Mouse (Mus musculus): Measurements from ENCODE around the gene Zfp784. TPM values are rescaled to one million over a fixed set of nuclear protein-coding genes. Genes with fewer than 3 reads are reported as not detected.

Gene Zfp784
- polyA plus RNA-seq, 1 experiment = 6.8 TPM

- peak; percentile 36 for DNase-seq
- TF ChIP-seq POLR2A (IDR thresholded peaks at IDR 0.05; ENCODE audit: low read depth, low read length) (no peak), CTCF (conservative IDR thresholded peaks at IDR 0.05; ENCODE audit: insufficient read depth, insufficient read length, low read depth, low read length) (peak; percentile 52)
- Histone ChIP-seq H3K36me3 (ENCODE audit: control insufficient read depth, insufficient read depth, low read length) (no peaks in the 10 kb centered on the region), H3K4me1 (ENCODE audit: control insufficient read depth, insufficient read depth, low read length) (0 out of 2 replicates have a peak, but pooled peaks cover 4% of the 10 kb centered on the region), H3K4me3 (ENCODE audit: insufficient read depth, low read depth, low read length) (no peak overlapping the region), H3K27ac (ENCODE audit: insufficient read depth, low read depth, low read length) (no peak overlapping the region), H3K27me3 (replicated peaks; ENCODE audit: control insufficient read depth, insufficient read depth, low read length) (no peaks in the 10 kb centered on the region)
- 68% methylated on average over 2 of the region's 2 CpGs for WGBS
These were observed 38.4 kb downstream of the Zfp784 start for GRCm38 (mm10) chr7:4999876-5000275.

GRCm38 (mm10) chr7:4996934-4997333, 41.3 kb downstream of the Zfp784 start:
- WGBS = 49% methylated on average over 8 of the region's 8 CpGs
- H3K4me3 ChIP-seq (ENCODE audit: insufficient read depth, low read depth, low read length) = no peak overlapping the region
- no peak for TF ChIP-seq POLR2A (IDR thresholded peaks at IDR 0.05; ENCODE audit: low read depth, low read length)
- no peak for TF ChIP-seq CTCF (conservative IDR thresholded peaks at IDR 0.05; ENCODE audit: insufficient read depth, insufficient read length, low read depth, low read length)
- H3K4me1 ChIP-seq (ENCODE audit: control insufficient read depth, insufficient read depth, low read length) = 0 out of 2 replicates have a peak, but pooled peaks cover 4% of the 10 kb centered on the region
- H3K36me3 ChIP-seq (ENCODE audit: control insufficient read depth, insufficient read depth, low read length) = no peaks in the 10 kb centered on the region
- no peak for DNase-seq
- peak overlapping the region; percentile 4; the same call in 1 of the 2 replicates for H3K27ac ChIP-seq (ENCODE audit: insufficient read depth, low read depth, low read length)
- no peaks in the 10 kb centered on the region for H3K27me3 ChIP-seq (replicated peaks; ENCODE audit: control insufficient read depth, insufficient read depth, low read length)

GRCm38 (mm10) chr7:4996003-4996895, 42.0 kb downstream of the Zfp784 start, which contains the start of gene Zfp579:
Gene Zfp579, minus strand, starts transcription at chr7:4996158.
- TF ChIP-seq CTCF (conservative IDR thresholded peaks at IDR 0.05; ENCODE audit: insufficient read depth, insufficient read length, low read depth, low read length) (no peak), POLR2A (IDR thresholded peaks at IDR 0.05; ENCODE audit: low read depth, low read length) (no peak)
- H3K27ac ChIP-seq (ENCODE audit: insufficient read depth, low read depth, low read length) = peak within 1 kb of the TSS; percentile 7; the same call in 1 of the 2 replicates

GRCm38 (mm10) chr7:4995268-4996002, 42.8 kb downstream of the Zfp784 start:
- TF ChIP-seq POLR2A (IDR thresholded peaks at IDR 0.05; ENCODE audit: low read depth, low read length) (no peak), CTCF (conservative IDR thresholded peaks at IDR 0.05; ENCODE audit: insufficient read depth, insufficient read length, low read depth, low read length) (no peak)
- H3K36me3 ChIP-seq (ENCODE audit: control insufficient read depth, insufficient read depth, low read length) = no peaks in the 10 kb centered on the region
- 0 out of 2 replicates have a peak, but pooled peaks cover 4% of the 10 kb centered on the region for H3K4me1 ChIP-seq (ENCODE audit: control insufficient read depth, insufficient read depth, low read length)
- WGBS = 5% methylated on average over 19 of the region's 19 CpGs
- 0 out of 2 replicates have a peak overlapping the region, but pooled peaks have one; percentile 7 for H3K27ac ChIP-seq (ENCODE audit: insufficient read depth, low read depth, low read length)
- H3K27me3 ChIP-seq (replicated peaks; ENCODE audit: control insufficient read depth, insufficient read depth, low read length) = no peaks in the 10 kb centered on the region
- peak overlapping the region; percentile 97 for H3K4me3 ChIP-seq (ENCODE audit: insufficient read depth, low read depth, low read length)
- no peak for DNase-seq

More at GRCm38 (mm10) chr7:4996003-4996895, 42.0 kb downstream of the Zfp784 start, which contains the start of gene Zfp579:
- no peaks in the 10 kb centered on the region for H3K36me3 ChIP-seq (ENCODE audit: control insufficient read depth, insufficient read depth, low read length)
- DNase-seq = peak; percentile 93
- H3K4me3 ChIP-seq (ENCODE audit: insufficient read depth, low read depth, low read length) = peak within 1 kb of the TSS; percentile 97
- 0 out of 2 replicates have a peak, but pooled peaks cover 4% of the 10 kb centered on the region for H3K4me1 ChIP-seq (ENCODE audit: control insufficient read depth, insufficient read depth, low read length)
- 4% methylated on average over 23 of the region's 26 CpGs for WGBS
- no peaks in the 10 kb centered on the region for H3K27me3 ChIP-seq (replicated peaks; ENCODE audit: control insufficient read depth, insufficient read depth, low read length)

DNA sequence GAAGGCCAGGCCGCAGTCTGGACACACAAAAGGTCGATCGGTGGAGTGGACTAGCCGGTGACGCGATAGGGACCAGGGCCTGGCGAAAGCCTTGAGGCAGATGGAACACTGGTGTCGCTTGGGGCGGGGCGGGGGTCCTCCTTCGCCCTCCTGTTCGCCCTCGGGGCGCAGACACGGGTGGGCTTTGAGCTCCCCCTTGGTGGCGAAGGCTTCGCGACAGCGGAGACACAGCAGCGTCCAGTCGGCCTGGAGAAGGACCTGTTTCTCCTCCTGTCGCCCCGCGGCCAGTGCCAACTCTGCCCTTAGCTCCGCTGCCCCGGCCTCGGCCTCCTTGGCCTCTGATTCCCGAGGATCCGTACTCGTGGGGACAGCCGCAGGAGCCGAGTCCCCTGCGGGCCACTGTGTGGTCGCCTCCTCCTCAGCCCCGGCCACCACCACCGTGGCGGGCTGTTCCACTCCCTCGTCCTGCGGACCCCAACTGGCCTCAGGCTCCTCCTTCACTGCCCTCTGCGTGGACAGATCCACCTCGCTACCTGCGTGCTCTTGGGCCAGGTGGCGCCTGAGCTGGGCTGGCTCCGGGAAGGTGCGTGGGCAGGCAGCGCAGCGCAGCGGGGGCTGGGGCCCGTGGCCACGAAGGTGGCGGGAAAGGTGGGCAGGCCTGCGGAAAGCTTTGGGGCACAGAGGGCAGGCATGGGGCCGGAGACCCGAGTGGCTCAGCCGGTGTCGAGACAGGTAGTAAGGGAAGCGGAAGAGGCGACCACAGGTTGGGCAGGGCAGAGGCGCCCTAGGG, 44.1 kb downstream of the Zfp784 start:
- Histone ChIP-seq H3K36me3 (ENCODE audit: control insufficient read depth, insufficient read depth, low read length) (no peaks in the 10 kb centered on the region), H3K27me3 (replicated peaks; ENCODE audit: control insufficient read depth, insufficient read depth, low read length) (no peaks in the 10 kb centered on the region), H3K27ac (ENCODE audit: insufficient read depth, low read depth, low read length) (no peak overlapping the region), H3K4me1 (ENCODE audit: control insufficient read depth, insufficient read depth, low read length) (0 out of 2 replicates have a peak, but pooled peaks cover 4% of the 10 kb centered on the region), H3K4me3 (ENCODE audit: insufficient read depth, low read depth, low read length) (no peak overlapping the region)
- no peak for TF ChIP-seq CTCF (conservative IDR thresholded peaks at IDR 0.05; ENCODE audit: insufficient read depth, insufficient read length, low read depth, low read length)
- TF ChIP-seq POLR2A (IDR thresholded peaks at IDR 0.05; ENCODE audit: low read depth, low read length) = no peak
- WGBS = 74% methylated on average over 59 of the region's 59 CpGs
- no peak for DNase-seq

DNA sequence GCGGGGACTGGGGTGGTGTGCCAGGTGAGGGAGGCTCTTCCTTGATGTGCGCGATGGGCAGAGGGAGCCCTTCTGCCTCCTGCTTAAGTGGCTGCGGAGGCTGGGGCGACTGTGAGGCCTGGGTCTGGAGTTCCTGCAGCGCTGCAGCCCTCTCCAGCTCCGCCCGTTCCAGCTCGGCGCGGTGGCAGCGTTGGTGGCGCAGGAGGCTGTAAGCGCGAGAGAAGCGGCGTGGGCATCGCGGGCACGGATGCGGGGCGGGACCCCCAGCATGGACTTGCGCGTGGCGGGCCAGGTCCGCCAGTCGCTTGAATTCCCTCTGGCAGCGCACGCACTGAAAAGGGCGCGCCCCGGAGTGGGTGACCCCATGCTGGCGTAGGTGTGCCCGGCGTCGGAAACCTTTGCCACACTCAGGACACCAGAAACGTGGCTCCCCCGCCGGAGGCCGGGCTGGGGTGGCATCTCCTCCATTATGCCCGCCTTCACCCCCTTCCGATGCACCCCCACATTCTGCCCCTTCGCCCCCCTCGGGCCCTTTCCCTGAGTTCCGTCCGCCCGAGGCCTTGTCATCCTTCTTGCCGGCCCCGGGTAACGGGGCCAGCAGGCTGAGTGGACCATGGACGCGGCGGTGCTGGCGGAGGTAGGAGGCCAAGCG, 44.8 kb downstream of the Zfp784 start:
- Histone ChIP-seq H3K27ac (ENCODE audit: insufficient read depth, low read depth, low read length) (no peak overlapping the region), H3K4me3 (ENCODE audit: insufficient read depth, low read depth, low read length) (no peak overlapping the region), H3K36me3 (ENCODE audit: control insufficient read depth, insufficient read depth, low read length) (no peaks in the 10 kb centered on the region), H3K27me3 (replicated peaks; ENCODE audit: control insufficient read depth, insufficient read depth, low read length) (no peaks in the 10 kb centered on the region), H3K4me1 (ENCODE audit: control insufficient read depth, insufficient read depth, low read length) (0 out of 2 replicates have a peak, but pooled peaks cover 4% of the 10 kb centered on the region)
- DNase-seq = no peak
- WGBS = 77% methylated on average over 55 of the region's 55 CpGs
- TF ChIP-seq POLR2A (IDR thresholded peaks at IDR 0.05; ENCODE audit: low read depth, low read length) = no peak
- TF ChIP-seq CTCF (conservative IDR thresholded peaks at IDR 0.05; ENCODE audit: insufficient read depth, insufficient read length, low read depth, low read length) = no peak
